In the genomic region with DNA sequence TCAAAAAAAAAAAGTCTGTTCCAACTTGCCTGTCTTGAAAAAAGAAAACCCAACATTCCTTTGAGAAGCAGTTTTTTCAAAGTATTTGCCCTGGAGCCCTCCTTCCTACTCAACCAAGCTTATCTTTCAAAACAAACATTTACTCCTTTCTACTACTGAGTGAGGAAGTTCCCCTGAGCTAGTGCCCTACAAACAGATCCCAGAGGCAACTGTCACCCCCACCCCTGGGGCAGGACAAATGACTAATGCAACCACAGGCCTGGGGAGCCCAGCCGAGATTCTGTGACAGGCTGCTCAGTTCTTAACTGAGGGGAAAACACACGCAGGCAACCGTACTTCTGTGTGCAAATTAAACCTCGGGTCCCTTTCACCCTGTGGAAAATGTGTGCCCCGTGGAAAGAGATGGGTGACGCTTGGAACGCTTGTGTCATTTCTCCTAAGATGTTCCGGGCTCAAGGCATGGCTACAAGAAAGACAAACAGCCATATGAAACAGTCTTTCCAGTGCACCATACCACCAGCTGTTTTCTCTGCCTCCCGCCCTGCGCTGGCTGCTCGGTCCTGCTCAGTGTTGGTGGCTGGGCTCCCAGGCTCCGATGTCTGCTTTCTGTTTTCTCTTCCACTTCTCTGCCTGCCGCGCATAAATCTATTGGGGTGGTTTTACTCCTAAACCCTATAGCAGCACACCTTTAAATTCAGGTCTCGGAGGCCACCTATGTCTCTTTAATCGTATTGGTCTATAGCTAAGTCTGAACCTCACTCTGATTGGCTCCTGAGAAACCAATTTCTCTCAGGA, we compare ENCODE assay signal across 7 mouse cellular contexts. TPM values are rescaled to one million over a fixed set of nuclear protein-coding genes. Genes with fewer than 3 reads are reported as not detected.
DNase-seq lines count a peak whose midpoint lies in the region; ATAC-seq and TF ChIP-seq lines count a peak whose summit lies in the region.

No protein-coding gene starts in this region.

- H3K4me3 ChIP-seq in C2C12 (ENCODE audit: insufficient read depth, poor library complexity, severe bottlenecking) (peak overlapping the region; percentile 23), MEL (ENCODE audit: control insufficient read depth in 1 of 2, insufficient read depth in 1 of 2, low read depth in 2 of 2, low read length in 2 of 2) (peak overlapping the region; percentile 51 to 67)
- peak overlapping the region; percentile 37 for H3K4me3 ChIP-seq in forebrain, embryonic 10.5 days
- peak overlapping the region; percentile 28 for H3K4me3 ChIP-seq in hindbrain, embryonic 13.5 days
- H3K4me3 ChIP-seq in midbrain, embryonic 16.5 days (ENCODE audit: low read depth, low read length) = peak overlapping the region; percentile 26

- H3K4me1 ChIP-seq in MEL (ENCODE audit: control insufficient read depth in 1 of 2, insufficient read depth in 2 of 2, low read length in 2 of 2) = peaks cover 0 to 5% of the 10 kb centered on the region in 2 experiments; a peak in 2 of 4 replicates
- H3K4me1 ChIP-seq in forebrain, embryonic 10.5 days = peaks cover 50% of the 10 kb centered on the region
- H3K4me1 ChIP-seq in hindbrain, embryonic 13.5 days (replicated peaks) = peaks cover 20% of the 10 kb centered on the region
- H3K4me1 ChIP-seq in midbrain, embryonic 16.5 days (ENCODE audit: control insufficient read depth, insufficient read depth, low read length) = peaks cover 17% of the 10 kb centered on the region

- WGBS in forebrain, embryonic 10.5 days = 16% methylated on average over 16 of the region's 16 CpGs
- 14% methylated on average over 16 of the region's 16 CpGs for WGBS in hindbrain, embryonic 13.5 days
- WGBS in midbrain, embryonic 16.5 days = 13% methylated on average over 16 of the region's 16 CpGs

- no peaks in the 10 kb centered on the region for H3K9me3 ChIP-seq in MEL (replicated peaks; ENCODE audit: insufficient read depth, low read length)
- H3K9me3 ChIP-seq in forebrain, embryonic 10.5 days = no peaks in the 10 kb centered on the region
- no peaks in the 10 kb centered on the region for H3K9me3 ChIP-seq in hindbrain, embryonic 13.5 days
- H3K9me3 ChIP-seq in midbrain, embryonic 16.5 days (replicated peaks; ENCODE audit: control insufficient read depth, low read length, poor library complexity, severe bottlenecking) = no peaks in the 10 kb centered on the region

- ATAC-seq in hindbrain, embryonic 13.5 days (ENCODE audit: low FRiP score) = peak; percentile 66; the same call in 1 of the 2 replicates
- 0 out of 2 replicates have a peak, but pooled peaks have one; percentile 47 for ATAC-seq in midbrain, embryonic 16.5 days

- H3ac ChIP-seq in C2C12 (ENCODE audit: control insufficient read depth, insufficient read length, low read depth) = peak overlapping the region; percentile 5

- H3K9ac ChIP-seq in MEL (ENCODE audit: control insufficient read depth, low read depth, low read length, poor library complexity, severe bottlenecking) = peak overlapping the region; percentile 18
- peak overlapping the region; percentile 35 for H3K9ac ChIP-seq in hindbrain, embryonic 13.5 days
- peak overlapping the region; percentile 38; the same call in 1 of the 2 replicates for H3K9ac ChIP-seq in midbrain, embryonic 16.5 days (ENCODE audit: low read depth, low read length)

- TF ChIP-seq CTCF in C2C12 (IDR thresholded peaks at IDR 0.05; ENCODE audit: control insufficient read depth, insufficient read depth, insufficient read length) (no peak), MEL (IDR thresholded peaks at IDR 0.05 in 2 of 3, conservative IDR thresholded peaks at IDR 0.05 in 1 of 3; ENCODE audit: control insufficient read depth in 1 of 3, insufficient read depth in 1 of 3, low read depth in 2 of 3, low read length in 3 of 3, poor library complexity in 1 of 3, severe bottlenecking in 1 of 3) (no peak)

- intact Hi-C loops in left cerebral cortex, postnatal 25 days (cut with DNase I) = no loop called here

- H3K4me2 ChIP-seq in hindbrain, embryonic 13.5 days = peak overlapping the region; percentile 53
- H3K4me2 ChIP-seq in midbrain, embryonic 16.5 days (ENCODE audit: low read length) = peak overlapping the region; percentile 57

- DNase-seq in MEL (ENCODE audit: low read depth, low spot score) (peak; percentile 86), liver (peak; percentile 57)
- no peak for DNase-seq in forebrain, embryonic 10.5 days (ENCODE audit: extremely low spot score, low spot score)
- no peak for DNase-seq in left cerebral cortex, postnatal 25 days (ENCODE audit: low spot score in 2 of 2)

- peak; percentile 68 to 72 for TF ChIP-seq EP300 in MEL (IDR thresholded peaks at IDR 0.05; ENCODE audit: low read depth in 1 of 2, low read length in 2 of 2)

- H3K79me3 ChIP-seq in C2C12 (ENCODE audit: low read depth) = no peaks in the 10 kb centered on the region

- H3K27me3 ChIP-seq in C2C12 (ENCODE audit: control insufficient read depth, insufficient read depth, insufficient read length) = no peaks in the 10 kb centered on the region
- H3K27me3 ChIP-seq in MEL (ENCODE audit: control insufficient read depth in 1 of 2, insufficient read depth in 2 of 2, low read length in 2 of 2) = no peaks in the 10 kb centered on the region
- H3K27me3 ChIP-seq in forebrain, embryonic 10.5 days (ENCODE audit: poor library complexity, severe bottlenecking) = peaks cover 53% of the 10 kb centered on the region
- peaks cover 47% of the 10 kb centered on the region for H3K27me3 ChIP-seq in hindbrain, embryonic 13.5 days
- peaks cover 13% of the 10 kb centered on the region for H3K27me3 ChIP-seq in midbrain, embryonic 16.5 days (ENCODE audit: control insufficient read depth, insufficient read depth, low read depth, low read length)

- no peaks in the 10 kb centered on the region for H3K36me3 ChIP-seq in C2C12 (ENCODE audit: control insufficient read depth, insufficient read depth)
- H3K36me3 ChIP-seq in MEL (ENCODE audit: control insufficient read depth in 1 of 2, insufficient read depth in 2 of 2, low read length in 2 of 2) = peaks cover 0 to 4% of the 10 kb centered on the region in 2 experiments; a peak in 2 of 4 replicates
- H3K36me3 ChIP-seq in forebrain, embryonic 10.5 days (replicated peaks) = peaks cover 14% of the 10 kb centered on the region
- H3K36me3 ChIP-seq in hindbrain, embryonic 13.5 days = no peaks in the 10 kb centered on the region
- H3K36me3 ChIP-seq in midbrain, embryonic 16.5 days (ENCODE audit: control insufficient read depth, insufficient read depth, low read length) = no peaks in the 10 kb centered on the region

- H3K79me2 ChIP-seq in C2C12 (ENCODE audit: control insufficient read depth, insufficient read depth) (no peaks in the 10 kb centered on the region), MEL (ENCODE audit: control insufficient read depth, insufficient read depth, low read length, poor library complexity) (no peaks in the 10 kb centered on the region; the same call in 1 of the 2 replicates)

- peak overlapping the region; percentile 37 for H3K27ac ChIP-seq in MEL (ENCODE audit: control insufficient read depth, low read depth, low read length)
- peak overlapping the region; percentile 60 for H3K27ac ChIP-seq in forebrain, embryonic 10.5 days
- H3K27ac ChIP-seq in hindbrain, embryonic 13.5 days = no peak overlapping the region
- H3K27ac ChIP-seq in midbrain, embryonic 16.5 days (ENCODE audit: low read length) = no peak overlapping the region

- TF ChIP-seq POLR2A in MEL (IDR thresholded peaks at IDR 0.05; ENCODE audit: control insufficient read depth in 1 of 2, insufficient read depth in 1 of 2, low read depth in 1 of 2, low read length in 2 of 2, poor library complexity in 1 of 2) = no peak

- TF ChIP-seq RAD21 in MEL (IDR thresholded peaks at IDR 0.05; ENCODE audit: low read depth, low read length) = no peak; the same call in 1 of the 2 replicates

TF ChIP-seq in C2C12, 6 proteins besides CTCF, POLR2A, EP300 and RAD21:
- TF ChIP-seq CEBPB (IDR thresholded peaks at IDR 0.05; ENCODE audit: low read depth) (no peak), FOSL1 (IDR thresholded peaks at IDR 0.05; ENCODE audit: insufficient read depth, low read length, poor library complexity, severe bottlenecking) (no peak), MYOG (IDR thresholded peaks at IDR 0.05; ENCODE audit: control insufficient read depth, extremely low read depth, insufficient read length) (no peak), MAX (IDR thresholded peaks at IDR 0.05) (no peak), MYOD1 (IDR thresholded peaks at IDR 0.05; ENCODE audit: control insufficient read depth, insufficient read length, low read depth) (peak; percentile 17), USF1 (IDR thresholded peaks at IDR 0.05; ENCODE audit: low read depth) (no peak)
TF ChIP-seq in C2C12: peak in this region for 1.

TF ChIP-seq in MEL, 35 proteins besides CTCF, POLR2A, EP300 and RAD21 (continues in another document):
- TF ChIP-seq POLR2AphosphoS5 (IDR thresholded peaks at IDR 0.05; ENCODE audit: borderline replicate concordance, low read depth, low read length) = no peak
- TF ChIP-seq MXI1 (IDR thresholded peaks at IDR 0.05; ENCODE audit: low read depth, low read length) = no peak
- no peak for TF ChIP-seq E2F4 (IDR thresholded peaks at IDR 0.05; ENCODE audit: borderline replicate concordance, low read depth, low read length)
- TF ChIP-seq MEF2A (IDR thresholded peaks at IDR 0.05; ENCODE audit: extremely low read depth, insufficient replicate concordance, low read depth, low read length, poor library complexity, severe bottlenecking) = no peak
- no peak for TF ChIP-seq ELF1 (IDR thresholded peaks at IDR 0.05; ENCODE audit: low read depth, low read length)
- peak; percentile 35 for TF ChIP-seq GATA1 (IDR thresholded peaks at IDR 0.05; ENCODE audit: low read depth, low read length)
- TF ChIP-seq HCFC1 (IDR thresholded peaks at IDR 0.05; ENCODE audit: low read depth, low read length) = no peak
- no peak for TF ChIP-seq JUND (IDR thresholded peaks at IDR 0.05; ENCODE audit: low read depth, low read length)
- TF ChIP-seq CHD1 (IDR thresholded peaks at IDR 0.05; ENCODE audit: low read depth, low read length) = no peak
- TF ChIP-seq RCOR1 (IDR thresholded peaks at IDR 0.05; ENCODE audit: low read depth, low read length) = 0 out of 2 replicates have a peak, but pooled peaks have one; percentile 55
- TF ChIP-seq MYB (IDR thresholded peaks at IDR 0.05; ENCODE audit: low read depth, low read length) = 0 out of 2 replicates have a peak, but pooled peaks have one; percentile 13
- TF ChIP-seq MAZ (IDR thresholded peaks at IDR 0.05; ENCODE audit: low read depth, low read length) = peak; percentile 48
- no peak for TF ChIP-seq ZMIZ1 (IDR thresholded peaks at IDR 0.05; ENCODE audit: low read depth, low read length)

RNA-seq across cellular contexts. Expression of gene Spry1, which starts 14.4 kb away (rescaled TPM):
- polyA plus RNA-seq in C2C12 (2012; fragmentation: generic; extraction: Trizol) (1.4 TPM), MEL (2012; ENCODE audit: insufficient read depth in 1 of 2, insufficient read length in 2 of 2, low read depth in 1 of 2, low replicate concordance in 2 of 2, missing spikeins in 1 of 2) (under 1 TPM in 1 of 2 experiments, not detected in 1; 0.31 TPM)
- total RNA-seq in MEL (2012; rRNA removed) = 0.10 TPM in 1 of 2 replicates, not detected in the other
- 21.6 and 29.1 TPM in 2 replicates for polyA plus RNA-seq in forebrain, embryonic 10.5 days (2016; fragmentation: Nextera tagmentation; extraction: Ambion mirVana)
- polyA plus RNA-seq in hindbrain, embryonic 13.5 days (2015; fragmentation: Nextera tagmentation; extraction: Ambion mirVana) = 4.4 and 5.7 TPM in 2 replicates
- polyA plus RNA-seq in midbrain, embryonic 16.5 days (2015; fragmentation: Nextera tagmentation; extraction: Ambion mirVana) = 6.5 and 8.8 TPM in 2 replicates
- 10 to 100 TPM; 12.0 to 12.2 TPM for total RNA-seq in left cerebral cortex, postnatal 25 days (2021)

Comparison
In these comparisons a context has a peak if more than half of its experiments do, and no peak if none do; other contexts are left out.
1. DNase-seq: peak in MEL (single experiment) and liver (single experiment); none in forebrain, embryonic 10.5 days (single experiment) and left cerebral cortex, postnatal 25 days (0 of 2).
2. H3K27ac ChIP-seq: peak in MEL (single experiment) and forebrain, embryonic 10.5 days (single experiment); none in hindbrain, embryonic 13.5 days (single experiment) and midbrain, embryonic 16.5 days (single experiment).
3. Peak in every context shown above with its lines, with median percentiles within 50 percentile points of each other: H3K4me3 ChIP-seq and H3K9ac ChIP-seq.